Mouse (Mus musculus): Measurements from ENCODE around the gene 4921530L21Rik. TPM values are rescaled to one million over a fixed set of nuclear protein-coding genes. Genes with fewer than 3 reads are reported as not detected.

4921530L21Rik gene
- polyA plus RNA-seq, 1 experiment from 2014 or later: not detected

- Histone ChIP-seq H3K36me3 (no peaks in the 10 kb centered on the region), H3K4me3 (no peak overlapping the region), H3K9ac (no peak overlapping the region), H3K9me3 (no peaks in the 10 kb centered on the region), H3K27ac (replicated peaks) (no peak overlapping the region), H3K27me3 (replicated peaks) (no peaks in the 10 kb centered on the region), H3K4me1 (no peaks in the 10 kb centered on the region), H3K4me2 (no peak overlapping the region)
- WGBS: 74% methylated on average over 3 of the region's 3 CpGs
- ATAC-seq (ENCODE audit: extremely low read depth, insufficient number of reproducible peaks, low FRiP score, low TSS enrichment): no peak
These were observed 47.0 kb downstream of the 4921530L21Rik start for GRCm38 (mm10) chr14:95927810-95928785.
